Mouse (Mus musculus) spleen, postnatal 0 days (tissue): ENCODE results near the gene Dyrk1a. TPM values are rescaled to one million over a fixed set of nuclear protein-coding genes. Genes with fewer than 3 reads are reported as not detected.

Experiments used
- polyA plus RNA-seq: library from polyadenylated mRNA; unstranded; fragments of >200 nt; fragmentation: Nextera tagmentation; extraction: Ambion mirVana; gene quantifications from 2 replicates; pipeline ENCODE4 v1.2.1, GENCODE M21; 2015

Gene Dyrk1a
- polyA plus RNA-seq, result 9.1 and 9.2 TPM in 2 replicates

DNA sequence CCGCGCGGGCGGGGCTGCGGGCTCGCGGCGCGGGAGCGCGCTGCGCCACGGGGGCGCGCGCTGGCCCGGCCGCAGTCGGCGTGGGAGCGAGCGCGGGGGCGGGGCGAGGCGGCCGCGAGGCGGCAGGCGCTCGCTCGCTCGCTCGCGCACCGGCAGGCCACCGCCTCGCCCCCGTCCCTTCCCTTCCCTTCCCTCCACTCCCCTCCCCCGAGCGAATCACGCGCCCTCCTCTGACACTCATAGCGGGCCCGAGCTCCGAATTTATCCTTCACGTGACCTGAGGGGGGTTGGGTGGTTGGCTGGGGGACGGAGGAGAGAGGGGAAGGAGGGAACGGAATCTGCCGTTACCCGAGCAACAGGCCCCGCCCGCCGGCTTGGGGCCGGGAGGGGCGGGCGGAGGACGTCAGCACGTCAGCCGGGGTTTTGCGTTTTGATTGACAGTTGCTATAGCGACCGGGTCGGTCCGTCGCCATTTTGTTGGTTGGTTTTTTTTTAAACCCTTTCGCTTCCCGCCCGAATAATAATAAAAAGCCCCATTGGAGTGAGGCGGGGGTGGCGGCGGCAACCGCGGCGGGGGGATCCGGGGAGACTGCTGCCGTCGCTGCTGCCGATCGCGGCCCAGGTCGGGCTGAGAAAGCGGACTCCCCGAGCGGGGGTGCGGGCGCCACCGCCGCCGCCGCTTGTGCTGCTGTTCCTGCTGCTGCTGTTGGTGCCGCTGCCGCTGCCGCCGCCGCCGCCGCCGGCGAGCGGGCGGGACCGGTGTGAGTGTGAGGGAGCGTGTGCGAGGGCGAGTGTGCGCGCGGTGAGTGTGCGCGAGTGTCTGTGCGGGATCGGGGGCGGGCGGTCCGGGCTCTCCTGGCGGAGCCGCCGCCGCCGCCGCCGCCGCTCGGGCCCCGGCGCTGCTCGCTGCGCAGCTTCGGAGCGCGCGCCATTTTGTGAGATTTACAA lies at the start of gene Dyrk1a:
Gene Dyrk1a, plus strand, starts transcription at position 782 of the 948 bp plus-strand sequence.

DNA sequence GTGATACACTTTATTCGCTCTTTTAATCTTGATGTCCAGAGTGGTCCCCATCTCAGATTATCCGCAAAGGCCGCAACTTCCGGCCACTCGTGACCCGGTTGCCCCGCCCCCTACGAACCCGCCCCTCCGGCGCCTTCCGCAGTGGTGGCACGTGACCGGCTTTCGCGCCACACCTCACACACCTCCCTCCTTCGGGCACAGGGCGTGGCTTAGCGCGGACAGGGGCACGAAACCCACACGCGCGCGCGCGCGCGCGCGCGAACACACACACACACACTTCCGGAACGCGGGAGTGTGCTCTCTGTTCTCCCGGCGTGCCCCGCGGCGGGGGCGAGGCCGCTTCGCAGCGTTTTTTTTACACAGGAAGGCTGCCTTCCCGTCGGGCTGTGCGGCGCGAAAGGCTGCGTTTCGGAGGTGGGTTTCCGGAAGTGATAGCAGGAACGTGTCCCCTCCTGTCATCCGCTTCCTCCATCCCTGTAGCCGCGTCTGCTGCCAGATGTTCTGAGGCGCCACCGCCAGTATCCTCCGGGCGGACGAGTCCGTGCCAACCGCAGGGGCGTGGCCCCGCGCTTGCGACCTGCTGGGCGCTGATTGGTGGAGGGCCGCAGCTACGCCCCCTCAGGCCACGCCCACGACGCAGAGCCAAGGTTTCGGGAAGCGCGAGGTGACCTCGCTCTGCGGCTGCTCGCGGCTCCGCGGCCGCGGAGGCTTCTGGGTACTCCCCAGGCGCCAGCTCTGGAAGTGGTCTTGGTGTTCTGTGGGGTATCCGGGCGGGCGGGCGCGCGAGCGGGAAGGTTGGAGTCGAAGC lies 43.3 kb upstream of the Dyrk1a start, which contains the start of gene Vps26c:
Gene Vps26c, minus strand, starts transcription at position 487 of the 808 bp plus-strand sequence.

Other genes starting within 250 kb of the Dyrk1a start
- 2.0 TPM in 2 replicates for gene Ripply3, start 241.6 kb upstream of the Dyrk1a start, polyA plus RNA-seq
- gene Ttc3, start 199.4 kb upstream of the Dyrk1a start, polyA plus RNA-seq, result 32.7 and 39.7 TPM in 2 replicates
- gene Pigp, start 198.2 kb upstream of the Dyrk1a start, polyA plus RNA-seq, result 68.0 and 72.0 TPM in 2 replicates
- gene Vps26c, start 43.2 kb upstream of the Dyrk1a start, polyA plus RNA-seq, result 17.9 and 27.9 TPM in 2 replicates